Mouse (Mus musculus): ENCODE results near the gene C2. TPM values are rescaled to one million over a fixed set of nuclear protein-coding genes. Genes with fewer than 3 reads are reported as not detected.

The C2 gene
- polyA plus RNA-seq, 1 experiment from 2014 or later, result 8.2 TPM

Small RNAs within 50 kb of the gene (microRNA-seq; reads per million reads assigned to microRNA genes)
- gene Mir6970, result not detected
- 1.4 reads per million for gene Mir6971
- gene Mir6972, result not detected

Other genes with a start within 250 kb of the C2 start
- 0.04 and 0.05 TPM in 2 replicates for gene Tnxb, start 227.7 kb downstream of the C2 start, polyA plus RNA-seq (2016; fragmentation: Nextera tagmentation; extraction: Ambion mirVana)
- gene C4b, start 154.4 kb downstream of the C2 start, polyA plus RNA-seq (2016; fragmentation: Nextera tagmentation; extraction: Ambion mirVana), result 0.42 and 0.61 TPM in 2 replicates
- not detected in 2 replicates for gene Cyp21a1, start 93.7 kb downstream of the C2 start, polyA plus RNA-seq (2016; fragmentation: Nextera tagmentation; extraction: Ambion mirVana)
- gene Stk19, start 61.3 kb downstream of the C2 start, polyA plus RNA-seq (2016; fragmentation: Nextera tagmentation; extraction: Ambion mirVana), result 18.0 and 18.6 TPM in 2 replicates
- 37.0 and 38.8 TPM in 2 replicates for gene Dxo, start 61.2 kb downstream of the C2 start, polyA plus RNA-seq (2016; fragmentation: Nextera tagmentation; extraction: Ambion mirVana)
- gene Skiv2l, start 48.1 kb downstream of the C2 start, polyA plus RNA-seq (2016; fragmentation: Nextera tagmentation; extraction: Ambion mirVana), result 34.0 and 39.5 TPM in 2 replicates
- gene Nelfe, start 47.9 kb downstream of the C2 start, polyA plus RNA-seq (2016; fragmentation: Nextera tagmentation; extraction: Ambion mirVana), result 69.3 and 72.0 TPM in 2 replicates
- 83.5 and 85.0 TPM in 2 replicates for gene Cfb, start 35.7 kb downstream of the C2 start, polyA plus RNA-seq (2016; fragmentation: Nextera tagmentation; extraction: Ambion mirVana)
- gene Zbtb12, start 18.8 kb downstream of the C2 start, polyA plus RNA-seq (2016; fragmentation: Nextera tagmentation; extraction: Ambion mirVana), result 1.8 and 1.9 TPM in 2 replicates
- not detected in 2 replicates for gene Gm20547, start 16.2 kb downstream of the C2 start, polyA plus RNA-seq (2016; fragmentation: Nextera tagmentation; extraction: Ambion mirVana)
- 27.1 and 32.8 TPM in 2 replicates for gene Ehmt2, start 204 bp upstream of the C2 start, polyA plus RNA-seq (2016; fragmentation: Nextera tagmentation; extraction: Ambion mirVana)
- gene Slc44a4, start 16.2 kb upstream of the C2 start, polyA plus RNA-seq (2016; fragmentation: Nextera tagmentation; extraction: Ambion mirVana), result 0.75 and 0.79 TPM in 2 replicates
- 16.9 and 17.3 TPM in 2 replicates for gene Neu1, start 33.0 kb upstream of the C2 start, polyA plus RNA-seq (2016; fragmentation: Nextera tagmentation; extraction: Ambion mirVana)
- gene Hspa1b, start 61.0 kb upstream of the C2 start, polyA plus RNA-seq (2016; fragmentation: Nextera tagmentation; extraction: Ambion mirVana), result 0.11 and 0.21 TPM in 2 replicates
- gene Gm20481, start 71.6 kb upstream of the C2 start, polyA plus RNA-seq (2016; fragmentation: Nextera tagmentation; extraction: Ambion mirVana), result 0.73 TPM in 1 of 2 replicates, not detected in the other
- 2.8 and 5.0 TPM in 2 replicates for gene Hspa1a, start 73.9 kb upstream of the C2 start, polyA plus RNA-seq (2016; fragmentation: Nextera tagmentation; extraction: Ambion mirVana)
- gene Hspa1l, start 74.4 kb upstream of the C2 start, polyA plus RNA-seq (2016; fragmentation: Nextera tagmentation; extraction: Ambion mirVana), result 0.38 and 0.49 TPM in 2 replicates
- 202 and 215 TPM in 2 replicates for gene Lsm2, start 83.6 kb upstream of the C2 start, polyA plus RNA-seq (2016; fragmentation: Nextera tagmentation; extraction: Ambion mirVana)
- 208 and 211 TPM in 2 replicates for gene Vars, start 102.7 kb upstream of the C2 start, polyA plus RNA-seq (2016; fragmentation: Nextera tagmentation; extraction: Ambion mirVana)
- 0.10 and 0.15 TPM in 2 replicates for gene Vwa7, start 118.3 kb upstream of the C2 start, polyA plus RNA-seq (2016; fragmentation: Nextera tagmentation; extraction: Ambion mirVana)
- gene Sapcd1, start 129.8 kb upstream of the C2 start, polyA plus RNA-seq (2016; fragmentation: Nextera tagmentation; extraction: Ambion mirVana), result 2.8 and 3.4 TPM in 2 replicates
- gene Msh5, start 148.5 kb upstream of the C2 start, polyA plus RNA-seq (2016; fragmentation: Nextera tagmentation; extraction: Ambion mirVana), result 4.0 and 4.8 TPM in 2 replicates
- gene Clic1, start 151.7 kb upstream of the C2 start, polyA plus RNA-seq (2016; fragmentation: Nextera tagmentation; extraction: Ambion mirVana), result 160 and 162 TPM in 2 replicates
- 49.0 and 49.1 TPM in 2 replicates for gene Ddah2, start 160.8 kb upstream of the C2 start, polyA plus RNA-seq (2016; fragmentation: Nextera tagmentation; extraction: Ambion mirVana)
- gene Ly6g6c, start 167.1 kb upstream of the C2 start, polyA plus RNA-seq (2016; fragmentation: Nextera tagmentation; extraction: Ambion mirVana), result 0.41 and 0.44 TPM in 2 replicates
- 7.3 and 8.7 TPM in 2 replicates for gene Mpig6b, start 167.9 kb upstream of the C2 start, polyA plus RNA-seq (2016; fragmentation: Nextera tagmentation; extraction: Ambion mirVana)
- 0.23 TPM in 1 of 2 replicates, not detected in the other for gene Ly6g6e, start 178.6 kb upstream of the C2 start, polyA plus RNA-seq (2016; fragmentation: Nextera tagmentation; extraction: Ambion mirVana)
- 0.36 and 0.53 TPM in 2 replicates for gene Ly6g6d, start 179.8 kb upstream of the C2 start, polyA plus RNA-seq (2016; fragmentation: Nextera tagmentation; extraction: Ambion mirVana)
- gene Ly6g6f, start 187.3 kb upstream of the C2 start, polyA plus RNA-seq (2016; fragmentation: Nextera tagmentation; extraction: Ambion mirVana), result 10.2 and 10.5 TPM in 2 replicates
- gene Abhd16a, start 191.0 kb upstream of the C2 start, polyA plus RNA-seq (2016; fragmentation: Nextera tagmentation; extraction: Ambion mirVana), result 60.2 and 61.1 TPM in 2 replicates
- gene Ly6g5c, start 210.0 kb upstream of the C2 start, polyA plus RNA-seq (2016; fragmentation: Nextera tagmentation; extraction: Ambion mirVana), result not detected in 2 replicates
- 0.55 and 0.81 TPM in 2 replicates for gene Ly6g5b, start 217.2 kb upstream of the C2 start, polyA plus RNA-seq (2016; fragmentation: Nextera tagmentation; extraction: Ambion mirVana)
- gene Gpank1, start 223.2 kb upstream of the C2 start, polyA plus RNA-seq (2016; fragmentation: Nextera tagmentation; extraction: Ambion mirVana), result 16.5 and 19.6 TPM in 2 replicates
- gene Csnk2b, start 223.8 kb upstream of the C2 start, polyA plus RNA-seq (2016; fragmentation: Nextera tagmentation; extraction: Ambion mirVana), result 187 and 192 TPM in 2 replicates
- gene D17H6S53E, start 228.1 kb upstream of the C2 start, polyA plus RNA-seq (2016; fragmentation: Nextera tagmentation; extraction: Ambion mirVana), result 3.7 and 4.3 TPM in 2 replicates
- 482 and 508 TPM in 2 replicates for gene Apom, start 233.8 kb upstream of the C2 start, polyA plus RNA-seq (2016; fragmentation: Nextera tagmentation; extraction: Ambion mirVana)
- gene Bag6, start 236.9 kb upstream of the C2 start, polyA plus RNA-seq (2016; fragmentation: Nextera tagmentation; extraction: Ambion mirVana), result 29.1 and 35.5 TPM in 2 replicates